Mouse (Mus musculus) adrenal gland, postnatal 4 days (tissue): ENCODE data around the gene H2-Q6. TPM values are rescaled to one million over a fixed set of nuclear protein-coding genes. Genes with fewer than 3 reads are reported as not detected.
"Not testable (repeated sequence)": the region's sequence is repeated elsewhere in the genome, so short reads cannot be mapped to it uniquely, and the experiment has no call there.

ENCODE experiments used
- DNase-seq, 2 experiments: peaks; one replicate each; pipeline ENCODE4 v3.0.0; 2021 to 2022; ENCODE audit warnings: low spot score in 2 of 2, mixed read lengths in 2 of 2
- long read RNA-seq, 2 experiments: library from polyadenylated mRNA; stranded (forward); transcript quantifications; one replicate each; pipeline ENCODE4 v2.0.0; 2021
- total RNA-seq, 2 experiments: library from RNA; stranded (reverse); gene quantifications; 2 replicates each; pipeline ENCODE4 v1.2.3; 2021

Gene H2-Q6
- 1 to 10 TPM; 1.9 to 2.3 TPM for total RNA-seq
- long read RNA-seq, experiment 1, partial matches to known transcripts = 0 of 2 reads
- long read RNA-seq, experiment 1, other reads (novel, unspliced or antisense) = 2 of 2 reads
- long read RNA-seq, experiment 2, partial matches to known transcripts = 0 of 2 reads
- long read RNA-seq, experiment 2, other reads (novel, unspliced or antisense) = 2 of 2 reads

DNA sequence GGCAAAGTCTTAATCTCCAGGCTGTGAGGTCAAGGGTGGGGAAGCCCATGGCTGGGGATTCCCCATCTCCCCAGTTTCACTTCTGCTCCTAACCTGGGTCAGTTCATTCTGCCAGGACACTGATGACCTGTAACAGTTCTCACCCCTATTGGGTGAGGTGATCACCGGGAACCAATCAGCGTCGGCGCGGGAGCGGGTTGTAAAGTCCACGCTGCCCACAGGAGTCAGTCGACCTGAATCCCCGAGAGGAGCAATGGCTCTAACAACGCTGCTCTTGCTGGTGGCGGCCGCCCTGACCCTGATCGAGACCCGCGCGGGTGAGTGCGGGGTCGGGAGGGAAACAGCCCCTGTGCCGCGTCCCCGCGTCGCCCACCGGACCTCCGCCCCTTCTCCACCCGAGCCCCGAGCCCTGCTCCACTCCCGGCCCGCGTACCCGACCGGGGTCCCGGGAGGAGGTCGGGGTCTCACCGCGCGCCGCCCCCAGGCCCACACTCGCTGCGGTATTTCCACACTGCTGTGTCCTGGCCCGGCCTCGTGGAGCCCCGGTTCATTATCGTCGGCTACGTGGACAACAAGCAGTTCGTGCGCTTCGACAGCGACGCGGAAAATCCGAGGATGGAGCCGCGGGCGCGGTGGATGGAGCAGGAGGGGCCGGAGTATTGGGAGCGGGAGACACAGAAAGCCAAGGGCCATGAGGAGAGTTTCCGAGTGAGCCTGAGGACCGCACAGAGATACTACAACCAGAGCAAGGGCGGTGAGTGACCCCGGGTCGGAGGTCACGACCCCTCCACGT, at the start of gene H2-Q6:
H2-Q6 (plus strand) TSS at position 227 of the 793 bp plus-strand sequence.
- DNase-seq = peak in 1 of 2 experiments; percentile 50

DNA sequence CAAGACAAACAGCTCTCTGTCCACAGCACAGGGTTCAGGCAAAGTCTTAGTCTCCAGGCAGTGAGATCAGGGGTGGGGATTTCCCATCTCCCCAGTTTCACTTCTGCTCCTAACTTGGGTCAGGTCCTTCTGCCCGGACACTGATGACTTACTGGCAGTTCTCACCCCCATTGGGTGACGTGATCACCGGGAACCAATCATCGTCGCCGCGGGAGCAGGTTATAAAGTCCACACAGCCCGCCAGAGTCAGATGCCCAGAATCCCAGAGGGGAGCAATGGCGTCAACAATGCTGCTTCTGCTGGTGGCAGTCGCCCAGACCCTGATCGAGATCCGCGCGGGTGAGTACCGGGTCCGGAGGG, 45.3 kb upstream of the H2-Q6 start, which contains the start of gene H2-Q4:
H2-Q4 (plus strand) TSS at position 249 of the 360 bp plus-strand sequence.
- peak; percentile 73 to 86 for DNase-seq

DNA sequence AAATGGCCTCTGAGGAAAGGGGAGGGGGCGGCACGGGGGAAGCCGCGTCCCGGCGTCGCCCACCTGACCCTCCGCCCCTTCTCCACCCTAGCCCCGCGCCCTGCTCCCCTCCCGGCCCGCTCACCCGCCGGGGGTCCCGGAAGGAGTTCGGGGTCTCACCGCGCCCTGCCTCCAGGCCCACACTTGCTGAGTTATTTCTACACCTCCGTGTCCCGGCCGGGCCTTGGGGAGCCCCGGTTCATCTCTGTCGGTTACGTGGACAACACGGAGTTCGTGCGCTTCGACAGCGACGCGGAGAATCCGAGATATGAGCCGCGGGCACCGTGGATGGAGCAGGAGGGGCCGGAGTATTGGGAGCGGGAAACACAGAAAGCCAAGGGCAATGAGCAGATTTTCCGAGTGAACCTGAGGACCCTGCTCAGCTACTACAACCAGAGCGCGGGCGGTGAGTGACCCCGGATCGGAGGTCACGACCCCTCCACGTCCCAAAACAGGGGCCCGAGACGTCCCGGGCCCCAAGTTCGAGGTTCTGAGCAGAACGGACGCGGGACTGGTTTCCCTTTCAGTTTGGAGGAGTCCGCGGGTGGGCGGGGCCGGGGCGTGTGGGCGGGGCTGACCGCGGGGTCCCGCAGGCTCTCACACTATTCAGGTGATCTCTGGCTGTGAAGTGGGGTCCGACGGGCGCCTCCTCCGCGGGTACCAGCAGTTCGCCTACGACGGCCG, 44.8 kb upstream of the H2-Q6 start:
- DNase-seq = peak; percentile 15 to 19

DNA sequence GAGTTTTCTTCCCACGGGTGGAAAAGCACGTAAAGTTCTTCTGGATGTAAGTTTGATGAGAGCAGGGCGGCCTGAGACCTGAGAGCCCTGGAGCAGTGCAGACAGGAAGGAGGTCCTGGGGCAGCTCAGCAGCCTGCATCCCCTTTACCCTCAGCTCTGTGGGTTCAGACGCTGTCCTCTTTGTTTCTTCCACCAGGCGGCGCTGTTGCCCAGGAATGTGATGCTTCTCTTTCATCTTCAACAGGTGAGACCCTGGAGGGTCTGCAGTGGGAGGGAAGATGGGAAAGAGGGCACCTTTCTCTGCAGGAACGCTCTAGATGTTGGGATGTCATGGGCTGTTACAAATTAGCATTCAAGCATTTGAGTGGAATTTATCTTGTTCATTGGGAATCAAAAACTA, 34.9 kb upstream of the H2-Q6 start:
- DNase-seq = not testable (repeated sequence)

DNA sequence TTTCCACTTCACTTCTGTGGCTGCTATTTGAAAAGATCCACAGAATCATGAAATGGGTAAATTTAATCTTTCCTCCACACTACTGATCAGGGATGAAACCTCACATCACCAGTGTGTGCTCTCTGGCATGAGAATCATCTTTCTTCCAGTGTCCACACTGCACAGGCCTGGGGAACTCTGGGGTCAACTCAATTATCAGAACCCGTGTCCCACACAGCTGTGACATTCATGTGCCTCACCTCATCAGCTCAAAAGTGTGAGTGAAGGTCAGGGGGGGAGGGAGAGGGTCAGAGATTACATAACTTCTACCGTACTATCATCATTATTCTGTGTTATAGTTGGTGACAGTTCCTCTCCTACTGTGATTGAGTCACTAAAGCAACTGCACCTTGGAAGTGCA, 32.0 kb upstream of the H2-Q6 start:
- not testable (repeated sequence) for DNase-seq

DNA sequence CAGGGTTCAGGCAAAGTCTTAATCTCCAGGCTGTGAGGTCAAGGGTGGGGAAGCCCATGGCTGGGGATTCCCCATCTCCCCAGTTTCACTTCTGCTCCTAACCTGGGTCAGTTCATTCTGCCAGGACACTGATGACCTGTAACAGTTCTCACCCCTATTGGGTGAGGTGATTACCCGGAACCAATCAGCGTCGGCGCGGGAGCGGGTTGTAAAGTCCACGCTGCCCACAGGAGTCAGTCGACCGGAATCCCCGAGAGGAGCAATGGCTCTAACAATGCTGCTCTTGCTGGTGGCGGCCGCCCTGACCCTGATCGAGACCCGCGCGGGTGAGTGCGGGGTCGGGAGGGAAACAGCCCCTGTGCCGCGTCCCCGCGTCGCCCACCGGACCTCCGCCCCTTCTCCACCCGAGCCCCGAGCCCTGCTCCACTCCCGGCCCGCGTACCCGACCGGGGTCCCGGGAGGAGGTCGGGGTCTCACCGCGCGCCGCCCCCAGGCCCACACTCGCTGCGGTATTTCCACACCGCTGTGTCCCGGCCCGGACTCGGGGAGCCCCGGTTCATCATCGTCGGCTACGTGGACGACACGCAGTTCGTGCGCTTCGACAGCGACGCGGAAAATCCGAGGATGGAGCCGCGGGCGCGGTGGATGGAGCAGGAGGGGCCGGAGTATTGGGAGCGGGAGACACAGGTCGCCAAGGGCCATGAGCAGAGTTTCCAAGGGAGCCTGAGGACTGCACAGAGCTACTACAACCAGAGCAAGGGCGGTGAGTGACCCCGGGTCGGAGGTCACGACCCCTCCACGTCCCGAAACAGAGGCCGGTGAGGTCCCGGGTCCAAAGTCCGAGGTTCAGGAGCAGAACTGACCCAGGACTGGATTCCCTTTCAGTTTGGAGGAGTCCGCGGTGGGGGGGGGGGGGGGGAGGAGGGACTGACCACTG, 30.5 kb upstream of the H2-Q6 start:
- DNase-seq = not testable (repeated sequence)

DNA sequence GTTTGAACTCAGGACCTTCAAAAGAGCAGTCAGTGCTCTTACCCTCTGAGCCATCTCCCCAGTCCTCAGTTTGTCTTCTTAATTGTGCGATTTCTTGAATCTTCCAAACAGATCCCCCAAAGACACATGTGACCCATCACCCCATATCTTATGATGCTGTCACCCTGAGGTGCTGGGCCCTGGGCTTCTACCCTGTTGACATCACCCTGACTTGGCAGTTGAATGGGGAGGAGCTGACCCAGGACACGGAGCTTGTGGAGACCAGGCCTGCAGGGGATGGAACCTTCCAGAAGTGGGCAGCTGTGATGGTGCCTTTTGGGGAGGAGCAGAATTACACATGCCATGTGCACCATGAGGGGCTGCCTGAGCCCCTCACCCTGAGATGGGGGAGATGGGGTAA, 27.7 kb upstream of the H2-Q6 start:
- DNase-seq = not testable (repeated sequence)

DNA sequence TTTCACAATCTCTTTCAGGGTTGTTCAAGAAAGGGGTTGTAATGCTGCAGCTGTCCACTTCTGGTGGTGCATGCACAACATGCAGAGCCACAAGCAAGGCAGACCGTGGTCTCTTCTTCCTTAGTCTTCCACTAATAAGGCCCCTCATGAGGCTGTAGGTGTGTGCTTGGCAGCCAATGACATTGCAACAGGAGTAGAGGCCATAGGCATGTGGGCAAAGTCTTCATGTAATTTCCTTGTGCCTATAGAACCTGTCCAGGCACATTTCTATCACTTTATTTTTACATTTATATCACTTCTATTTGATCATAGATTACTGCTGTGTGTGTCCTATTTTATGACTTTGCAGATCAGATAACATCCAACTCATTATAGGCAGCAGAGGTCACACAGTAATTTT, 11.6 kb upstream of the H2-Q6 start:
- DNase-seq = not testable (repeated sequence)

DNA sequence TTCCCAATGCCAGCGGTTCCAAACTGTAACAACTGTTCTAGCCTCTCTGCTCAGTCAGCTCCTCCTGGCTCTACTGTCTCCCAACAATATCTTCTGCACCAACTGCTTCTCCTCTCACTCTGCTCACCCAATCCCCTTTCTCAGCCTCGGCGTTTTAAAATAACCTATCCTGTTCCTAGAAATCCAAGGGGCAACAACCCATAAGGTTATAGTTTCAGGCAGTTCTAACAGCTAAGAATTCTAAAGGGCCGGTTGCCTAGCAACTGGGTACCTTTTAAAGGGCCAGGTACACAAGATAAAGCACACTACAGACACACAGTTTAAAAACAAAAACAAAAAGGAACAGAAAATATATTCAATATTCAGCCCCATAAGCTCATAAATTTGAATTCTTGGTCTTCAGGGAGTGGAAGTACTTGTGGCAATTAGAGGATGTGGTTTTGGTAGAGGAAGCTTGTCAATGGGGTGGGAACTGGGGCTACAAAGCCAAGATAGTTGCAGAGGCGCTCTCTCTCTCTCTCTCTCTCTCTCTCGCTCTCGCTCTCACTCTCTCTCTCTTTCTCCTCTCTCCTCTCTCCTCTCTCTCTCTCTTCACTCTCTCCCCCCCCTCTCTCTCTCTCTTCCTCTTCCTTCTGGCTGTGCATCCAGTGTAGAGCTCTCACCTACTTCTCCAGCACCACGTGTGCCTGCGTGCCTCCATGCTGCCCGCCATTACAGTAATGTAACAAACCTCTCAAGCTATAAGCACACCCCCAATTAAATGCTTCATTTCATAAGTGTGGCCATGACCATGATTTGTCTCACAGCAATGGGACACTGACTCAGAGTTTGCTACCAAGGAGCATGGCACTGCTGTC, 9.1 kb upstream of the H2-Q6 start:
- DNase-seq = not testable (repeated sequence)

DNA sequence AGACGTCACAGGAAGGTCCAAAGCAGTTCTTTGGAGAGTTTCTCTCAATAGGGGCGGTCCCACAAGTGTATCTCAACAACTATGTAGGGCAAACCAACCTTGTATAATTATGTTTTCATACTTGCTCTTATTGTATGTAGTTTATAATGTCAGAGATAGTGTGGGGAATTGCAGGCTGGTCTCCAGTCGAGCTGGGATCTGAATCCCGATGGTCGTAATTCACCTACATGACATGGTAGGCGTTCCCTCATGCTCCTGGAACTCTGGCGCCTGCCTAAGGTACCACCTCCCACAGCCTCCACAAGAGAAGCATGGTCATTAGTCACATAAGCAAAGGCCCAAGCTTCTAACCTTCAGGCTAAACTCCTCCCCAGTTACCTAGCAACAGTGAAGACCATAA, 5.9 kb upstream of the H2-Q6 start:
- no peak for DNase-seq

DNA sequence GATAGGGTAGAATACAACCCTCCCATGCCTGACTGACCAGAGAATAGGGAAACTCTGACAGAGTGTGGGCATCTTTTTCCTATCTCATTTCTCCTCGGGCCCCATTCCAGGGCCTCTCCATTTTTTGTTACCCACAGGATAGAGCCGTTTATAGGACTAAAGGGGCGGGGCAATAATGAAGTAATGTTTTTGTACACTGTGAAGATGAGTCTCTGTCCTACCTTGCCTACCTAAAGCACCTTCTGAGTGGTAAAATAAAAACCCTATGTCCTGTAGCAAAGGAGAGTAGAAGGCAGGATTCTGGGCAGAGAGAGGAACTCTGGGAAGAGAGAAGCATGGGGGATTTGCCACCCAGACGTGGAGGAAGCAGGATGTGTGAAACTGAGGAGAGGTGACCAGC, 5.1 kb upstream of the H2-Q6 start:
- not testable (repeated sequence) for DNase-seq

DNA sequence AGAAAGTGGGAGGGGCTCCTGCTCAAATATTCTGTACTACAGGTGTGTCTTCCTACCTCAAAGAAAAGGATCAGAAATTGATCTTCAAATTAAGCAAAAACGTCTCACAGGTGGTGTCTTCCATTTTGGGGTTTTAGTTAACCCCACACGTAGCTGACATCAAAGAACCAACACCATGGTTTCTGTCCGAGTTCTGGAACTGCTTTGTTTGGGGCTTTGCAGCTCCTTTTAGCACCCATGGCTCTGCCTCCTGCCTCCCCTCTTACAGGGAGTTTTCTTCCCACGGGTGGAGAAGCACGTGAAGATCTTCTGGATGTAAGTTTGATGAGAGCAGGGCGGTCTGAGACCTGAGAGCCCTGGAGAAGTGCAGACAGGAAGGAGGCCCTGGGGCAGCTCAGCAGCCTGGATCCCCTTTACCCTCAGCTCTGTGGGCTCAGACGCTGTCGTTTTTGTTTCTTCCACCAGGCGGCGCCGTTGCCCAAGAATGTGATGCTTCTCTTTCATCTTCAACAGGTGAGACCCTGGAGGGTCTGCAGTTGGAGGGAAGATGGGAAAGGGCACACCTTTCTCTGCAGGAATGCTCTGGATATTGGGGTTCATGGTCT, 4.3 kb upstream of the H2-Q6 start:
- not testable (repeated sequence) for DNase-seq

DNA sequence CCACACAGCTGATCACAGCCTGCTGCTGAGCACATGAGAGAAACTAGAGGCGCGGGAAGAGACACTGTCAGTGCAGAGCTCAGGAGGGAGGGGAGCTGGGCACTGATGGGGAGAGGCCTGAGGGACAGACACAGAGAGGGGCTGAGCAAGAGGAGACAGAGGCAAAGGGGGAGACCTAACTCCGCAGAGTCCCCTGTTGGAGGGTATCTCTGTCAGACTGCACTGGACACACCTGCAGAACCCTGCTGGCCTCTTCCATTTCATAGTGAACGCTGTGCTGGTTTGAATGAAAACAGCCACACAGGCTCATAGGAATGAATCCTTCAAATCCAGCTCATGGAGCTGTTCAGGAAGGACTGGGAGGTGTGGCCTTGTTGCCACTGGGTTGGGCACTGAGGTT, 3.3 kb upstream of the H2-Q6 start:
- DNase-seq = not testable (repeated sequence)

DNA sequence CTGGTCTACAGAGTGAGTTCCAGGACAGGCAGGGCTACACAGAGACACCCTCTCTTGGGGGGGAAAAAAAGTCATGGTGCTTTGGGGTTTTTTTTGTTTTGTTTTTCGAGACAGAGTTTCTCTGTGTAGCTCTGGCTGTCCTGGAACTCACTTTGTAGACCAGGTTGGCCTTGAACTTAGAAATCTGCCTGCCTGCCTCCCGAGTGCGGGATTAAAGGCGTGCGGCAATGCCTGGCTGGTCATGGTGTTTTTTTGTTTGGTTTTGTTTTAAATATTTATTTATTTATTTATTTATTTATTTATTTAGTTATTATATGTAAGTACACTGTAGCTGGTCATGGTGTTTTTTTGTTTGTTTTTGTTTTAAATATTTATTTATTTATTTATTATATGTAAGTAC, 2.3 kb upstream of the H2-Q6 start:
- not testable (repeated sequence) for DNase-seq

DNA sequence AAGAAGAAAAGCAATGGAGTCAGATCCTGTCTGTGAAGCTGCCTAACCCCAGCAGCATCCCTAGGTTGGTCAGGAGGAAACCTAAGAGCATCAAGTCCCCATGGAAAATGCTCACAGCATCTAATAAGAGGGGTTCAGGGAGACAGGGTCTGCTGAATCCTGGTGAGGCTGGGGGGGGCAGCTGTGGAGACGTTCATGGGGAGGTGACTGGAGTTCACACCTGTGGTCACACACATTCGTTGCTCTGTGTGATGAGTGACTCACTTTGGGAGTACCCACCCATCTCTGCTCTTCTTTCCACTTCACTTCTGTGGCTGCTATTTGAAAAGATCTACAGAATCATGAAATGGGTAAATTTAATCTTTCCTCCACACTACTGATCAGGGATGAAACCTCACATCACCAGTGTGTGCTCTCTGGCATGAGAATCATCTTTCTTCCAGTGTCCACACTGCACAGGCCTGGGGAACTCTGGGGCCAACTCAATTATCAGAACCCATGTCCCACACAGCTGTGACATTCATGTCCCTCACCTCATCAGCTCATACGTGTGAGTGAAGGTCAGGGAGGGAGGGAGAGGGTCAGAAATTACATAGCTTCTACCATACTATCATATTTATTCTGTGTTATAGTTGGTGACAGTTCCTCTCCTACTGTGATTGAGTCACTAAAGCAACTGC, 1.4 kb upstream of the H2-Q6 start:
- DNase-seq = not testable (repeated sequence)

DNA sequence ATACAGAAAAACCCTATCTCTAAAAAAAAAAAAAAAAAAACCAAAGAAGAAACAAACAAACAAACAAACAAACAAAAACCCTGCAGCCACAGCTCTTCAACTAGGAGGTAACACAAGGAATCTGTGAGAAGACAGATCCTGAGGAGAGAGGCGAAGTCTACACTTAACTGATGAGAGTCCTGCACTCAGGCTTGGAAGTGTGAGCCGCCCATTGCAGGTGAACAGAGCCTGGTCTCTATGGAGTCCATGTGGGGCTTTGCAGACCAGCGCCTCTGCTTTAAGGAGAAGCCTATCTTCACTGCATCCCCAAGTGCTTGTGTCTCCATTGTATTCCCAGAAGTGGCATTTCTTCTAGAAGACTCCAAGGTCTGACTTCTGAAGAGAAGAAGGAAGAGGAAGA, 544 bp upstream of the H2-Q6 start:
- not testable (repeated sequence) for DNase-seq

DNA sequence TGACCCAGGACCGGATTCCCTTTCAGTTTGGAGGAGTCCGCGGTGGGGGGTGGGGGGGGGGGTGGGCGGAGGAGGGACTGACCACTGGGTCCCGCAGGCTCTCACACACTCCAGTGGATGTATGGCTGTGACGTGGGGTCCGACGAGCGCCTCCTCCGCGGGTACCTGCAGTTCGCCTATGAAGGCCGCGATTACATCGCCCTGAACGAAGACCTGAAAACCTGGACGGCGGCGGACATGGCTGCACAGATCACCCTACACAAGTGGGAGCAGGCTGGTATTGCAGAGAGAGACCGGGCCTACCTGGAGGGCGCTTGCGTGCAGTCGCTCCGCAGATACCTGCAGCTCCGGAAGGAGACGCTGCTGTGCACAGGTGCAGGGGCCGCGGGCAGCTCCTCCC, 824 bp downstream of the H2-Q6 start:
- DNase-seq = not testable (repeated sequence)

DNA sequence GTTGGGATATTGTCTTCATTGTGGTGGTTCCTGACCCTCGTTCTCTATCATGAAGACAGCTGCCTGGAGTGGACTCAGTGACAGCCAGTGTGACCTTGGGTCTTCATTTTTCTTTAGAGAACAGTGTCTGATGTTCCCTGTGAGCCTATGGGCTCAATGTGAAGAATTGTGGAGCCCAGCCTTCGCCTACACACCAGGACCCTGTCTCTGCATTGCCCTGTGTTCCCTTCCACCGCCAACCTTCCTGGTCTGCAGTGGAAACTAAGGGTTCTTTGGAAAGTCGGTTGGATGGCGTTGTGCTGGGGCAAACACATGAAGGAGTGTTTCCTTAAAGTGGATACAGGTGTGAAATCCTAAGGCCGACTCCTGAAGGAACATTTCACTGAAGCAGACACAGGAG, 4.2 kb downstream of the H2-Q6 start:
- not testable (repeated sequence) for DNase-seq

DNA sequence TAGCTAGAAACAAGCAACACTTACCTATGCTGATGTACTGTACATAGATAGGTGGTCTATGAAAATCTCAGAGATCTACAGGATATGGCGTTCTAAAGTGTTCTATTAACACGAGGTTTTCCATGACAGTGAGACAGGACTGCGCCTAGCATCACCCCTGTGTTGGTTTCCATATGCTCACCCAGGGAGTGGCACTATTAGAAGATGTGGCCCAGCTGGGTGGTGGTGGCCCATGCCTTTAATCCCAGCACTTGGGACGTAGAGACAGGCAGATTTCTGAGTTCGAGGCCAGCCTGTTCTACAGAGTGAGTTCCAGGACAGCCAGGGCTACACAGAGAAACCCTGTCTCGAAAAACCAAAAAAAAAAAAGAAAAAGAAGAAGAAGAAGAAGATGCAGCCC, 6.0 kb downstream of the H2-Q6 start:
- DNase-seq = not testable (repeated sequence)
